Mouse (Mus musculus): ENCODE data around the gene Gm1113.

- TF ChIP-seq EP300 (IDR thresholded peaks at IDR 0.05) = no peak
- TF ChIP-seq CTCF (IDR thresholded peaks at IDR 0.05) = no peak
Observed at GRCm38 (mm10) chr9:35533266-35533665, 15.2 kb upstream of the Gm1113 start.

Measured in lung, postnatal 0 days (tissue).